Mouse (Mus musculus): ENCODE measurements around the gene Lrrc23. TPM values are rescaled to one million over a fixed set of nuclear protein-coding genes. Genes with fewer than 3 reads are reported as not detected.

The Lrrc23 gene
- polyA plus RNA-seq, 1 experiment = 5.0 TPM

DNA sequence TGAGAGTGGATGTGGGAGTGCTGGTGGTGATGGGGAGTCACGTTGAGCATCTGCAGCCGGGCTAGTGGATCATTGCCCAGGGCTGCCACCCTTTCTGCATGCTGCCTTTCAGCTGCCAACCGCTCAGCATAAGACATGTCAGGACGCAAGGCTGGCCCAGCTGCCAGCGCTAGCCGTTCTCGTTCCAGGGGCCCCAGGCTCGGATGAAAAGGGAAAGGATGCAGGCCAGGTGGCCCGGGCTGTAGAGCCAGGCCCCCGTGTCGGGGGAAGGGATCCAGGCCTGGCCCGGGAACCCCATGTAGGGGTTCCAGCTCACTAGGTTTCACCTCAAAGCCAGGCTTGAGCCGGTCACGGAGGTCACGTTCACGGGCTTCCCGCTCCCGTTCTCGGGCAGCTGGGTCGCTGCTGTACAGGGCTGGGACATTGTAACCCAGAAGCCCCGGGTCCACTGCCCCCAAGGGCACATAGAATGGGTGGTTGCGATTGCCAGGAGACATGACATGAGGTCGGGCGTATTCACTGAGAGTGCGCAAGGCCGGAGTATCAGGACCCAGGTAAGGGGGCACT, 34.7 kb downstream of the Lrrc23 start:
- no peak for DNase-seq (ENCODE audit: extremely low spot score in 1 of 2, low spot score in 1 of 2)

DNA sequence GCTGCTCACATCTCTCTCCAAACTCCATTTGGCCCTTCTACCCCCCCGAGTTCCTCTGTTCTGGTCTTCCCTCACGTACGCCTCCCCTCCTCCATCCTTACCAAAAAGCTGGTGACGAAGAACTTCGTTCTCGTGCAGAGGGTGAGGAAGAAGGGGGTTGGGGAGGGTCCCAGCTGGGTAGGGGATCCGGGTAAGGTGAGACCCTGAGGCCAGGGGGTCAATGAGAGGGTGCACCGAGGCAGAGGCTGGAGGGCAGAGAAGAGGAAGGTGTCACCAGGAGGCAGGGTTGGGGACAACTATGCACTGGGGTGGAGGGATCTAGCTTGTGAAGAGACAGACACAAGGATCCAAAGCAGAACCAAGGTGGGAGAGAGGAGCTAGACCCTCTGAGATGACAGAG, 35.9 kb downstream of the Lrrc23 start:
- DNase-seq (ENCODE audit: extremely low spot score in 1 of 2, low spot score in 1 of 2) = no peak

GRCm38 (mm10) chr6:124742839-124743514, 36.5 kb downstream of the Lrrc23 start:
- DNase-seq (ENCODE audit: extremely low spot score in 1 of 2, low spot score in 1 of 2) = no peak

DNA sequence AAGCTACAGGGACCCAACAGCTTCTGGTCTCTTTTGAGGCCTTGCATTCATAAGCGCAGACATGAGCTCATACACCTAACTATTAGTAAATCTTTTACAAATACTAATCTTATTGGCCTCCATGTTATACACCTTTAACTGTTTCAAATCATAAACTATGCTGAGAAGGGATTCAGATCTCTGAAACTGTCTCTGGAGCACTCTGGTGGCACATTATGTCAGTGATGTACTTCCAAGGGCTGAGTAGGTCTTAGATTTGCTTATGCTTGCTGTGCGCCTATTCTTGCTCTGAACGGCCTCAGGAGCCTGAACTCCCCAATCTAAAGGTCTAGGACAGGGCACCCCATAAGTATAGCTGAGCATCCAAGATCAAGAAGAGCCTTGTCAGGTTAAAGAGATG, 37.7 kb downstream of the Lrrc23 start:
- no peak for DNase-seq (ENCODE audit: extremely low spot score in 1 of 2, low spot score in 1 of 2)

DNA sequence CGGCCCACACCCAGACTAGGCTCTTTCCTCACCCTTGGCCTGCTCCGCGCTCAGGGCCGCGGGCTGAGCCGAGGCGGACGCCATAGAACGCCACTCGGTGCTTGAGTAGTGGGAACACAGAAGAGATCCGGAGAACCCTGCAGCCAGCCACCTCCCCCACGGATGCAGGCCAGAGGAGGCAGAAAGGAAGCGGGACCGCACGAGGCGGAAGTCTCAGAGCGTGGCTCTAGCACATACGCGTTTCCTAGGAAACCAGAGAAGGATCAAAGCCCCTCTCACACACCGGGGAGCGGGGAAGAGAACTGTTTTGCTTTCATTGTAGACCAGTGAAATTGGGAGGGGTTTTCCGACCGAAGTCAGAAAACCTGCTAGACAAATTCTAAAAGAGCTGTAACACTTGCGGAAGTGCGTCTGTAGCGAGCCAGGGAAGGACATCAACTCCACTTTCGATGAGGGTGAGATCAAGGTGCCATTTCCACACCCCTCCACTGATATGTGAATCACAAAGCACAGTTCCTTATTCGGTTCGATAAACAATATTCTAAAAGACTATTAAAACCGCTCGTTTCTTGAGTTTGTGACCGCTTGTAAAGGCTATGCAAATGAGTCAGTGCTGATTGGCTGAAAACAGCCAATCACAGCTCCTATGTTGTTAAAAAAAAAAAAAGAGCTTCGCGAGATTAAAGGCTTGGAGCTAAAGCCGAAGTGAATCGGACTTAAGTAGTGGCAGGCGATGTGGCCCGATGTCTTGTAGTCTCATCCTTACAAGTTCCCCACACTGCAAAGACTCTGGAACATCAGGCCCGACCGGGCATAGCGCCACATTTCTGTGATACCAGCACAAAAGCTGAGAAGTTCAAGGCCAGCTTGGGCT, 38.4 kb downstream of the Lrrc23 start, which contains the start of gene Grcc10:
Grcc10 (minus strand) TSS at position 487 of the 874 bp plus-strand sequence.
- DNase-seq (ENCODE audit: extremely low spot score in 1 of 2, low spot score in 1 of 2) = peak; percentile 89 to 91

- no peak for DNase-seq (ENCODE audit: extremely low spot score in 1 of 2, low spot score in 1 of 2)
These were observed 39.2 kb downstream of the Lrrc23 start for GRCm38 (mm10) chr6:124740211-124740887.

DNA sequence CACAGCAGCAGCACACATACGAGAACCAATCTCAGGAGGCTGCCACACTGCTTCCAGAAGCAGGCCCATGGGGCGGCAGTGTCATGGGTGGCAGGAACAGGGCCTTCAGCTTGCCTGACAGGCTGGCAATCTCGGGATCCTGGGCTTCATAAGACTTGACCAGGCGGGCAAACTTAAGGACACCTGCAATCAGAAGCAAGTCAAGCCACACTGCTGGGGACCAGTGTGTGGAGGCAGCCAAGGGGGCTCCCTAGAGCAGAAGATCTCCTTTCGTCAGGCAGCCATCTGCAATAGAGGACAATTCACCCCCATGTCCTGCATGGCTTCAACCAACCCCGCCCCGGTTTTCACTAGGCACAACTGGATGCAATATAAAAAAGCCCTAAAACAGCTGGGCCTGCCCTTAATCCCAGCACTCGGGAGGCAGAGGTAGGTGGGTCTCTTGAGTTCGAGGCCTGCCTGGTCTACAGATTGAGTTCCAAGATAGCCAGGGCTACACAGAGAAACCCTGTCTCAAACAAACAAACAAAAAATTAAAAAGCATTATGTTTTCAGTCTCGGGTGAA, 40.2 kb downstream of the Lrrc23 start:
- no peak for DNase-seq (ENCODE audit: extremely low spot score in 1 of 2, low spot score in 1 of 2)

- DNase-seq (ENCODE audit: extremely low spot score in 1 of 2, low spot score in 1 of 2) = no peak
These were observed 41.0 kb downstream of the Lrrc23 start, which contains the start of gene Ptpn6 for GRCm38 (mm10) chr6:124738511-124739023. Ptpn6 (minus strand) TSS chr6:124738714.

DNA sequence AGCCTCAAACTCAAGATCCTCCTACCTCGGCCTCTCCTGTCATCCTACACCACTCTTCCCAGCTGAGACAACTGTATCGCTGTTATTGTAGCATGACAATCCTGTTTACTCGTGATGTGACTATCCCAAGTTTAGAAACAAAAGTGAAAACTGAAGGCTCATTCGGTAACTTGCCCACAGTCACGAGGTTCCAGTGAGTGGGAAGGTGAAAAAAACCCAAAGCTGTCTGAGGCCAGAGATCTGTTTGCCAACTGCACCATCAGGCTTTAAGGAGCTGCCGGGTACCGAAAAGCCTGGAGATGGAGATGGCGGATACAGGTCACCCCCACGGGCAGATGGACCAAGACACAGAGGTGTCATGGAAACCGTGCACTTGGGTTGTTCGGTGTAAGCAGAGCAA, 42.5 kb downstream of the Lrrc23 start:
- DNase-seq (ENCODE audit: extremely low spot score in 1 of 2, low spot score in 1 of 2) = peak in 1 of 2 experiments; percentile 58

DNA sequence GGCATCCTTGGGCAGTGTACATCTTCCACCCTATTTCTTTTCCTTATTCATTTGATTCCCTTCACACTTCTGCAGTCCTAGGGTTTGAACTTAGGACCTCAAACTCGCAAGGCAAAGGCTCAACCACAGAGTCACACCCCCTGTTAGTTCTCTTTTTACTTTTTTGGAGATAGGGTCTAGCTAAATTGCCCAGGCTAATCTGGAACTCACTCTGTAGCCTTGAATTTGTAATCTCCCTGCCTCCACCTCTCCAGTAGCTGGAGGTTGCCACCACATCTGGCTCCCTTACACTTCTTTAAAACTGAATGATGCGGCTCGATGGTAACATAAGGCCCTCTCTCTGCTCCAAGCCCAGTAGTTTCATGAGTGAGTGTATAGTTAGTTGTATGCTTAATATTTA, 45.1 kb downstream of the Lrrc23 start:
- DNase-seq (ENCODE audit: extremely low spot score in 1 of 2, low spot score in 1 of 2) = no peak

GRCm38 (mm10) chr6:124732476-124733370, 46.8 kb downstream of the Lrrc23 start:
- no peak for DNase-seq (ENCODE audit: extremely low spot score in 1 of 2, low spot score in 1 of 2)

DNA sequence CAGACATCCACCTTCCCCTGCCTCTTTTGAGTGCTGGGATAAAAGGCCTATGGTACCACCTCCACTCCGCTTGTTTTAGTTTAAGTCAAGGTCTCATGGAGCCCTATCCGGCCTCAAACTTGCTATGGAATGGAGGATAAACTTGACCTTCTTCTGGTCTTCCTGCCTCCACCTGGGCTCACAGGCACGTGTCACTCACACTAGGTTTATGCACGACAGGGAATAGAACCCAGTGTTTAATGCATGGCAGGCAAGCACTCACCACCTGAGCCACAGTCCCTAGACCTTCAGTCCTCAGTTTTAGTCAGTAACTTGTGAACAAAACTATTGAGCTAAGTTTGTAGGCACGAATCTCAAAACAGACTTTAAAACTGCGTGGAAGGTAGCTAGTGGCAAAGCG, 48.5 kb downstream of the Lrrc23 start:
- DNase-seq (ENCODE audit: extremely low spot score in 1 of 2, low spot score in 1 of 2) = no peak

GRCm38 (mm10) chr6:124729850-124730705, 49.4 kb downstream of the Lrrc23 start:
- DNase-seq (ENCODE audit: extremely low spot score in 1 of 2, low spot score in 1 of 2) = no peak

- DNase-seq (ENCODE audit: extremely low spot score in 1 of 2, low spot score in 1 of 2) = no peak
These were observed 50.9 kb downstream of the Lrrc23 start for GRCm38 (mm10) chr6:124728621-124729020.

DNA sequence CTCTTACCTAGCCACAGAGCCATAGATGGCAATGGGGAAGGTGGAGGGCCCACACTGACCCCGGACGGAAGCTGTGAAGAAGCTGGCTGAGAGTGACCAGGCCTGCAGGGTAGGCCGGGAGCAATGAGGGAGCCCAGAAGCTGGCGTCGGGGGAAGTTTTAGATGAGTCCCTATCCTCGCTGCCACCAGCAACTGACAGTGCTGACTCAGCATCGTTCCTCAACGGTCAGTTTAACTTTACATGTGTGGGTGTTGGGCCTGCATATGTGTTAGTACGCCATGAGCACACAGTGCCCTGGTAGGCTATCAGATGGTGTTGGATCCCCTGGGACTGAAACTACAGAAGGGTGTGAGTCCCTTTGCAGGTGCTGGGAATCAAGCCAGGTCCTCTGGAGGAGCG, 55.1 kb downstream of the Lrrc23 start:
- no peak for DNase-seq (ENCODE audit: extremely low spot score in 1 of 2, low spot score in 1 of 2)

DNA sequence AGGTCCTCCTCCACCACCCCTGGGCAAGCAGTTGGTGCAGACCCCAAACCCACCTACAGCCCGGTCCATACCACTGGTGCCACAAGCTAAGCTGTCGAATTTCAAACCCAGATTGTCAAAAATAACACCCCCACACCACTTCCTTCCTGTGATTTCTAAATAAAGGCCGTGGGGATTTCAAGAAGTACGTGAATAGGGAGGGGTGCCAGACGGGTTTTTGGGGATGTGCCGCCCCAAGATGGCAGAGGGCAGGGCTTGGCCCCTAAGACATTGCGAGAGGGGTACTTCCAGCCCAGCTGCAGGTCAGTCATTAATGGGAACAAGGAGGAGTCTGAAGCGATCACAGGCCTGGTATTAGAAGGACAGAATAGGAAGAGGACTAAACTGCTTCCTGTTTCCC, 56.0 kb downstream of the Lrrc23 start:
- DNase-seq (ENCODE audit: extremely low spot score in 1 of 2, low spot score in 1 of 2) = no peak

GRCm38 (mm10) chr6:124722876-124723473, 56.6 kb downstream of the Lrrc23 start:
- DNase-seq (ENCODE audit: extremely low spot score in 1 of 2, low spot score in 1 of 2) = no peak

- no peak for DNase-seq (ENCODE audit: extremely low spot score in 1 of 2, low spot score in 1 of 2)
These were observed 58.6 kb downstream of the Lrrc23 start for GRCm38 (mm10) chr6:124720904-124721303.
